Mouse (Mus musculus) cerebellum, postnatal 14 days (tissue): ENCODE measurements around the gene Pax4.

Experiments
- DNase-seq, 2 experiments: peaks; one replicate each; pipeline ENCODE4 v3.0.0; 2021; ENCODE audit warnings: mixed read lengths in 2 of 2

Gene Pax4

DNA sequence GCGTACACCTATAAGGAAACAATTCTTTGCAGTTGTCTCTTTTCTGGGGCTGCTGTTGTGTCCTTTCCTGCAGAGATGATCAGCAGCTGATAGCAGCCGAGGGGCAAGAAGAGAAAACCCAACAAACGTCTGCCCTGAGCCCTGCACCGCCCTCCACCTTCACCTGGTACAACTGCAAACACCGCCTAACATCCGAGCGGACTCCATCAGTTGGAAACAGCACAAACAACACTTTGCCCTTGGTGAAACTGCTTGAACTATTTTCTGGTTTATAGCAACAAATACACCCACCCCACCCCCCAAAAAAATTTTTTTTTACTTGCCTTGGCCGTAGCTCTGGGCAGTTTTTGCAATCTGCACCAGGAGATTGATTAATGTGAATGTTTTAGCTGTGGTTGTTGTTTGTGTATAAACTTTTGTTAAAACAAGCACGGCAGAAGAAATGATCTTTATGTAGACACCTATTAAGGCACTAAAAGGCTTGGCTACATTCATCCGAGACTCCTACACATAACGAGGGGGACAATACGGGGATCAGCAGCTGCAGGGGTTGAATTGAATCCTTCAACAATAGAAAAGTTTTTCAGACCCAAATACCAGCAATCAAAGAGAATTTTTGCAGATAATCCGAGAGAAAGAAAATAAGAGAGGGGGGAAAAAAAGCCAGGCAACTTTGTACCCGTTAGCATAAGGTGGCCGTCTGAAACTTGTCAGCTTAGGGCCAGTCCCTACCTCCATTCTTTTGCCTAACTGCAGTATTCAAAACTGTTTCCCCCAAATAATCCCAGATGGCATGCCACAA is 52.9 kb downstream of the Pax4 start:
- DNase-seq = no peak
